Mouse (Mus musculus) E14TG2a.4 (cell line): ENCODE measurements around the gene Mfsd6l.

Source experiments
- CTCF ChIP-seq: conservative IDR thresholded peaks from 2 replicates; pipeline ENCODE4 v1.5.1; 2014; ENCODE audit warnings: low read length
- NANOG ChIP-seq: IDR thresholded peaks from 2 replicates; pipeline ENCODE4 v1.6.1; 2014; ENCODE audit warnings: borderline replicate concordance, low read length, mixed read lengths

GRCm38 (mm10) chr11:68561957-68562950 lies 6.3 kb downstream of the Mfsd6l start:
- TF ChIP-seq CTCF (no peak), NANOG (no peak)
